Mouse (Mus musculus) erythroblast, embryonic 14.5 days (primary cell): ENCODE measurements around the gene Gm7247. TPM values are rescaled to one million over a fixed set of nuclear protein-coding genes. Genes with fewer than 3 reads are reported as not detected.

Source experiments
- H3K27me3 ChIP-seq: 2 replicates; pipeline ENCODE4 v1.6.1; 2012; ENCODE audit warnings: inconsistent platforms; ENCODE audit not compliant: control insufficient read depth
- H3K36me3 ChIP-seq: 2 replicates; pipeline ENCODE4 v1.6.1; 2012; ENCODE audit warnings: mild to moderate bottlenecking, inconsistent platforms; ENCODE audit not compliant: control insufficient read depth
- H3K4me1 ChIP-seq: 2 replicates; pipeline ENCODE4 v1.6.1; 2012; ENCODE audit warnings: inconsistent platforms; ENCODE audit not compliant: control insufficient read depth
- H3K4me3 ChIP-seq: replicated peaks from 2 replicates; pipeline ENCODE3; 2012; ENCODE audit warnings: moderate library complexity, mild to moderate bottlenecking, inconsistent platforms
- H3K9me3 ChIP-seq: 2 replicates; pipeline ENCODE4 v1.6.1; 2012; ENCODE audit warnings: low read length, inconsistent platforms, mixed read lengths; ENCODE audit not compliant: control insufficient read depth
- GATA1 ChIP-seq: IDR thresholded peaks from 2 replicates; pipeline ENCODE4 v1.6.1; 2012; ENCODE audit warnings: low read length, inconsistent platforms, mixed read lengths
- TAL1 ChIP-seq: IDR thresholded peaks from 3 replicates; pipeline ENCODE4 v1.6.1; 2012; ENCODE audit warnings: low read length, inconsistent platforms, mixed read lengths
- polyA plus RNA-seq: library from polyadenylated mRNA; stranded (reverse); fragments of >175 nt; gene quantifications from 2 replicates; pipeline ENCODE4 v1.2.3, GENCODE M21; 2012

Gene Gm7247
- polyA plus RNA-seq, 1 experiment = not detected

DNA sequence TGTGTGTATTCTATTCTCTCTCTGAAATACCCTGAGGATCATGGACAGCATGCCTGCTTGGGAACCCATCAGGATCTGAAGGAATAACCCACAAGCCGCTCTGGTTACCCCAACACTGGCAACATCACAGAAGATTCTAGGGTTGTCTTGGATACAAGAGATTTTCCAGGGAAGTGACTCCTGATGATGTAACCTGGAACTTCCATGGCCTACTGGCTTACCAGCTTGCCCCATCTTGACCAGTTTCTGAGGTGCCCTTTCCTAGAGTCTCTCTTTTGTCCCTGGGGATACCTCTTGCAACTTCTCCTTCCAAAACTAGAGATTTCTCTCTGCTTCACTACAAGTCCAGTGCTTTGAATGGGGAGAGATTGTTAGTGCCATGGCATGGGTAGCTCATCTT lies 249.7 kb downstream of the Gm7247 start, which contains the start of gene Gm17078:
Gm17078 (minus strand) TSS at position 101 of the 400 bp plus-strand sequence.
- Histone ChIP-seq H3K36me3 (no peaks in the 10 kb centered on the region), H3K9me3 (no peaks in the 10 kb centered on the region), H3K4me3 (no peak within 1 kb of the TSS), H3K27me3 (no peaks in the 10 kb centered on the region), H3K4me1 (no peaks in the 10 kb centered on the region)
- TF ChIP-seq GATA1 (no peak), TAL1 (no peak)

Other genes starting within 250 kb of the Gm7247 start
- gene Eddm3b, start 247.3 kb upstream of the Gm7247 start, polyA plus RNA-seq = not detected in 2 replicates
- gene Rnase6, start 237.8 kb upstream of the Gm7247 start, polyA plus RNA-seq = 0.09 and 0.10 TPM in 2 replicates
- gene Rnase1, start 215.0 kb upstream of the Gm7247 start, polyA plus RNA-seq = not detected in 2 replicates
- gene Rnase2b, start 199.5 kb upstream of the Gm7247 start, polyA plus RNA-seq = not detected in 2 replicates
- not detected in 2 replicates for gene Ang2, start 162.6 kb upstream of the Gm7247 start, polyA plus RNA-seq
- gene Ear14, start 158.4 kb upstream of the Gm7247 start, polyA plus RNA-seq = not detected in 2 replicates
- gene Rnase2a, start 105.6 kb upstream of the Gm7247 start, polyA plus RNA-seq = not detected in 2 replicates
- gene Vmn2r88, start 49.1 kb downstream of the Gm7247 start, polyA plus RNA-seq = not detected in 2 replicates
- gene Vmn2r89, start 90.1 kb downstream of the Gm7247 start, polyA plus RNA-seq = not detected in 2 replicates
- not detected in 2 replicates for gene Gm5622, start 191.0 kb downstream of the Gm7247 start, polyA plus RNA-seq
- gene Gm17175, start 212.3 kb downstream of the Gm7247 start, polyA plus RNA-seq = not detected in 2 replicates
- gene Gm17174, start 230.4 kb downstream of the Gm7247 start, polyA plus RNA-seq = not detected in 2 replicates
- not detected in 2 replicates for gene Gm17078, start 249.6 kb downstream of the Gm7247 start, polyA plus RNA-seq